ENCODE assay signal across 1 mouse cellular context in the genomic region with DNA sequence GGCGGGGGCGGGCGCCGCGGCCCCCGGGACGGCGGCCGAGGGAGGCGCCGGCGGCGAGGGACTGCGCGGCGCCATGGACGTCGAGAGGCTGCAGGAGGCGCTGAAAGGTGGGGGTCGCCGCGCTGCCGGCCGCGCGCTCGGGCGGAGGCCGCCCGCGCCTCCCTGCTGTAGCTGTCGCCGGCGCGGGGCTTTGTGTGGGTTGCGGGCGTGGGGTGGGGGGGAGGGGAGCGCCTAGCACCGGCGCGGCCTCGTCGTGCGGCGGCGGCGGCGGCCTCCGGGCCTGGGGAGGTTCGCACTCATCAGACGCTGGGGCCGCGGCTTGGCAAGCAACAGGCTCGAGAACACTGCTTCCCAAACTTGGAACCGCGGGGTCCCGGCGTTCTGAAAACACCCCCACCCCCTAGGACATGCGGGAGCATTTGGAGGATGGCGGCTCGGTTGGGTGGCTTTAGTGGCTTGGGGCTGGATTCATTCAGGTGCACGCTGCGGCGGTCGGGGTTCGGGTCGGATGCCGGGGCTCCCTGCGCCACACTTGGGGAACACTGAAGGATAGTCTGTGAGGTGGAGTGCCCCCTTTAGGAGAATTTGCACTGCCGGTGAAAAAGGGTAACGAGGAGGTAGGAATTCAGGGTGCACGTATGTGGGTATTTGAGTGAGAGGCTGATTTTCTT.
TF ChIP-seq lines count a peak whose summit lies in the region.

No protein-coding gene starts in this region.

TF ChIP-seq in C2C12, 6 proteins besides CTCF, POLR2A, EP300 and RAD21 (continued from another document):
- TF ChIP-seq MYOD1 (IDR thresholded peaks at IDR 0.05; ENCODE audit: control insufficient read depth, insufficient read length, low read depth), result no peak
- TF ChIP-seq CEBPB (IDR thresholded peaks at IDR 0.05; ENCODE audit: low read depth), result no peak
